Mouse (Mus musculus): ENCODE data around the gene Hhip. TPM values are rescaled to one million over a fixed set of nuclear protein-coding genes. Genes with fewer than 3 reads are reported as not detected.

Hhip gene
- polyA plus RNA-seq, 1 experiment from 2014 or later = 2.1 TPM

GRCm38 (mm10) chr8:79952857-79953256 lies 104.9 kb downstream of the Hhip start:
- Histone ChIP-seq H3K9me3 (replicated peaks; ENCODE audit: control insufficient read depth, low read length) (no peaks in the 10 kb centered on the region), H3K27ac (ENCODE audit: low read length) (no peak overlapping the region), H3K36me3 (ENCODE audit: control insufficient read depth, insufficient read depth) (no peaks in the 10 kb centered on the region), H3K4me2 (ENCODE audit: low read depth, low read length) (no peak overlapping the region), H3K4me3 (ENCODE audit: low read length) (no peak overlapping the region), H3K9ac (ENCODE audit: low read length) (no peak overlapping the region), H3K27me3 (ENCODE audit: control insufficient read depth, insufficient read depth, low read length) (no peaks in the 10 kb centered on the region), H3K4me1 (ENCODE audit: control insufficient read depth, insufficient read depth, low read length) (no peaks in the 10 kb centered on the region)
- WGBS = 8% methylated on average over 3 of the region's 3 CpGs
- no peak for ATAC-seq (replicated peaks; ENCODE audit: extremely low read depth, insufficient read depth, low FRiP score)

- ATAC-seq (replicated peaks; ENCODE audit: extremely low read depth, insufficient read depth, low FRiP score) = no peak
- Histone ChIP-seq H3K4me3 (ENCODE audit: low read length) (no peak overlapping the region), H3K4me1 (ENCODE audit: control insufficient read depth, insufficient read depth, low read length) (no peaks in the 10 kb centered on the region), H3K4me2 (ENCODE audit: low read depth, low read length) (no peak overlapping the region), H3K9me3 (replicated peaks; ENCODE audit: control insufficient read depth, low read length) (no peaks in the 10 kb centered on the region), H3K36me3 (ENCODE audit: control insufficient read depth, insufficient read depth) (no peaks in the 10 kb centered on the region), H3K27me3 (ENCODE audit: control insufficient read depth, insufficient read depth, low read length) (no peaks in the 10 kb centered on the region), H3K27ac (ENCODE audit: low read length) (no peak overlapping the region), H3K9ac (ENCODE audit: low read length) (no peak overlapping the region)
- 53% methylated on average over 3 of the region's 3 CpGs for WGBS
These were observed 107.4 kb downstream of the Hhip start for GRCm38 (mm10) chr8:79950376-79950775.

GRCm38 (mm10) chr8:79945501-79946076 lies 112.2 kb downstream of the Hhip start:
- no peak for ATAC-seq (replicated peaks; ENCODE audit: extremely low read depth, insufficient read depth, low FRiP score)
- WGBS = 69% methylated on average over 9 of the region's 9 CpGs
- Histone ChIP-seq H3K27me3 (ENCODE audit: control insufficient read depth, insufficient read depth, low read length) (no peaks in the 10 kb centered on the region), H3K9me3 (replicated peaks; ENCODE audit: control insufficient read depth, low read length) (no peaks in the 10 kb centered on the region), H3K4me1 (ENCODE audit: control insufficient read depth, insufficient read depth, low read length) (no peaks in the 10 kb centered on the region), H3K9ac (ENCODE audit: low read length) (no peak overlapping the region), H3K27ac (ENCODE audit: low read length) (no peak overlapping the region), H3K36me3 (ENCODE audit: control insufficient read depth, insufficient read depth) (no peaks in the 10 kb centered on the region), H3K4me3 (ENCODE audit: low read length) (no peak overlapping the region), H3K4me2 (ENCODE audit: low read depth, low read length) (no peak overlapping the region)

GRCm38 (mm10) chr8:79941070-79941469 lies 116.7 kb downstream of the Hhip start:
- Histone ChIP-seq H3K9ac (ENCODE audit: low read length) (no peak overlapping the region), H3K27me3 (ENCODE audit: control insufficient read depth, insufficient read depth, low read length) (no peaks in the 10 kb centered on the region), H3K36me3 (ENCODE audit: control insufficient read depth, insufficient read depth) (no peaks in the 10 kb centered on the region), H3K4me2 (ENCODE audit: low read depth, low read length) (no peak overlapping the region), H3K4me1 (ENCODE audit: control insufficient read depth, insufficient read depth, low read length) (no peaks in the 10 kb centered on the region), H3K4me3 (ENCODE audit: low read length) (no peak overlapping the region), H3K27ac (ENCODE audit: low read length) (no peak overlapping the region), H3K9me3 (replicated peaks; ENCODE audit: control insufficient read depth, low read length) (0 out of 2 replicates have a peak, but pooled peaks cover 6% of the 10 kb centered on the region)
- no peak for ATAC-seq (replicated peaks; ENCODE audit: extremely low read depth, insufficient read depth, low FRiP score)
- WGBS = 88% methylated on average over 5 of the region's 5 CpGs

GRCm38 (mm10) chr8:79936856-79937445 lies 120.9 kb downstream of the Hhip start:
- H3K4me2 ChIP-seq (ENCODE audit: low read depth, low read length) = no peak overlapping the region
- no peaks in the 10 kb centered on the region for H3K36me3 ChIP-seq (ENCODE audit: control insufficient read depth, insufficient read depth)
- 59% methylated on average over 9 of the region's 9 CpGs for WGBS
- 0 out of 2 replicates have a peak, but pooled peaks cover 6% of the 10 kb centered on the region for H3K9me3 ChIP-seq (replicated peaks; ENCODE audit: control insufficient read depth, low read length)
- H3K27me3 ChIP-seq (ENCODE audit: control insufficient read depth, insufficient read depth, low read length) = no peaks in the 10 kb centered on the region
- no peaks in the 10 kb centered on the region for H3K4me1 ChIP-seq (ENCODE audit: control insufficient read depth, insufficient read depth, low read length)
- no peak overlapping the region for H3K4me3 ChIP-seq (ENCODE audit: low read length)
- no peak overlapping the region for H3K9ac ChIP-seq (ENCODE audit: low read length)
- ATAC-seq (replicated peaks; ENCODE audit: extremely low read depth, insufficient read depth, low FRiP score) = no peak
- no peak overlapping the region for H3K27ac ChIP-seq (ENCODE audit: low read length)

- H3K9me3 ChIP-seq (replicated peaks; ENCODE audit: control insufficient read depth, low read length) = 0 out of 2 replicates have a peak, but pooled peaks cover 6% of the 10 kb centered on the region
- ATAC-seq (replicated peaks; ENCODE audit: extremely low read depth, insufficient read depth, low FRiP score) = no peak
- no peak overlapping the region for H3K4me3 ChIP-seq (ENCODE audit: low read length)
- no peak overlapping the region for H3K4me2 ChIP-seq (ENCODE audit: low read depth, low read length)
- WGBS = 33% methylated on average over 7 of the region's 7 CpGs
- H3K4me1 ChIP-seq (ENCODE audit: control insufficient read depth, insufficient read depth, low read length) = no peaks in the 10 kb centered on the region
- no peaks in the 10 kb centered on the region for H3K36me3 ChIP-seq (ENCODE audit: control insufficient read depth, insufficient read depth)
- H3K27me3 ChIP-seq (ENCODE audit: control insufficient read depth, insufficient read depth, low read length) = no peaks in the 10 kb centered on the region
- no peak overlapping the region for H3K27ac ChIP-seq (ENCODE audit: low read length)
- no peak overlapping the region for H3K9ac ChIP-seq (ENCODE audit: low read length)
These were observed 122.0 kb downstream of the Hhip start for GRCm38 (mm10) chr8:79935793-79936192.

GRCm38 (mm10) chr8:79929202-79929601 lies 128.6 kb downstream of the Hhip start:
- WGBS = 64% methylated on average over 4 of the region's 4 CpGs

GRCm38 (mm10) chr8:79917211-79917610 lies 140.6 kb downstream of the Hhip start:
- Histone ChIP-seq H3K27ac (ENCODE audit: low read length) (no peak overlapping the region), H3K36me3 (ENCODE audit: control insufficient read depth, insufficient read depth) (no peaks in the 10 kb centered on the region), H3K4me3 (ENCODE audit: low read length) (no peak overlapping the region), H3K4me1 (ENCODE audit: control insufficient read depth, insufficient read depth, low read length) (no peaks in the 10 kb centered on the region), H3K4me2 (ENCODE audit: low read depth, low read length) (no peak overlapping the region), H3K9ac (ENCODE audit: low read length) (no peak overlapping the region), H3K9me3 (replicated peaks; ENCODE audit: control insufficient read depth, low read length) (no peaks in the 10 kb centered on the region), H3K27me3 (ENCODE audit: control insufficient read depth, insufficient read depth, low read length) (no peaks in the 10 kb centered on the region)
- WGBS = 57% methylated on average over 7 of the region's 7 CpGs
- no peak for ATAC-seq (replicated peaks; ENCODE audit: extremely low read depth, insufficient read depth, low FRiP score)

More at GRCm38 (mm10) chr8:79929202-79929601, 128.6 kb downstream of the Hhip start:
- H3K9ac ChIP-seq (ENCODE audit: low read length) = no peak overlapping the region
- no peaks in the 10 kb centered on the region for H3K9me3 ChIP-seq (replicated peaks; ENCODE audit: control insufficient read depth, low read length)
- no peaks in the 10 kb centered on the region for H3K27me3 ChIP-seq (ENCODE audit: control insufficient read depth, insufficient read depth, low read length)
- no peak overlapping the region for H3K4me3 ChIP-seq (ENCODE audit: low read length)
- no peaks in the 10 kb centered on the region for H3K4me1 ChIP-seq (ENCODE audit: control insufficient read depth, insufficient read depth, low read length)
- H3K27ac ChIP-seq (ENCODE audit: low read length) = no peak overlapping the region
- no peaks in the 10 kb centered on the region for H3K36me3 ChIP-seq (ENCODE audit: control insufficient read depth, insufficient read depth)
- H3K4me2 ChIP-seq (ENCODE audit: low read depth, low read length) = no peak overlapping the region
- no peak for ATAC-seq (replicated peaks; ENCODE audit: extremely low read depth, insufficient read depth, low FRiP score)

Data from heart, embryonic 16.5 days (tissue).